Mouse (Mus musculus) yolk sac, embryonic 10.5 days (tissue): ENCODE data around the gene Hes6.

Source experiments
- DNase-seq: peaks from one replicate; pipeline ENCODE4 v3.0.0-alpha.2; 2017; ENCODE audit warnings: low spot score

Hes6 gene

DNA sequence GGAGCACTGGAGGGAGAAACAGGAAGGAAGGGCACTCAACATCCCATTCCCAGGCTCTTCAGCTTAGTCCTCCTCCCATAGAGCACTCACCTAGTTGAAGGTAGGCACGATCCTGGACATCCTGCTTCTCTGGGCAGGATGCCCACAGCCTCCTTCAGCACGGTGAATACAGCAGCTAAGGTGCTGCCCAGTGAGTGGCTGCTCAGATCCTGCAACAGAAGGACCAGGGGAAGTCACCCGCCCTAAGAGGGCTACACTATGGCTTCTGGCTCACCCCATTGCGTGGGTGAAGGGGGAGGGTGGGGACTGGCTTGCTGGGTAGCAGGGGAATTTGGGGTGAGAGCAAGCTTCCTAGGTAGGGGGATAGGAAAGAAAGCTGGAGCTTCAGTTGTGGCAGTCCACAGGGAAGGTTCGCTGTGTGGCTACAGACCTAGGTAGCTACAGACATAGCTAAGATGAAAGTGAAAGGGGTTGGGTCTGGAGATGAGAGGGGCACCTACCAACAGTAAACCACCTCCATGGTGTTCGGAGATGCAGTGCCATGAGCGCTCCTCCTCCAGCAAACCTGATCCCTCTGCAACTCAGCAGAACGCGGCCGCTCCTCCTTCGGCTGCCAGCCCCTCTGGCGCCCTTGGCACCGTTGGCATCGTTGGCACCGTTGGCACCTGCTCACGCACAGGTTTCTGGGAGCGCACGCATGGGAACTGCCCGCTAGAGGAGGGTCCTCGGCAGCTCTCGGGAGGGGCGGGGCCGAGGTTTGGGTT lies 8.2 kb downstream of the Hes6 start:
- no peak for DNase-seq

DNA sequence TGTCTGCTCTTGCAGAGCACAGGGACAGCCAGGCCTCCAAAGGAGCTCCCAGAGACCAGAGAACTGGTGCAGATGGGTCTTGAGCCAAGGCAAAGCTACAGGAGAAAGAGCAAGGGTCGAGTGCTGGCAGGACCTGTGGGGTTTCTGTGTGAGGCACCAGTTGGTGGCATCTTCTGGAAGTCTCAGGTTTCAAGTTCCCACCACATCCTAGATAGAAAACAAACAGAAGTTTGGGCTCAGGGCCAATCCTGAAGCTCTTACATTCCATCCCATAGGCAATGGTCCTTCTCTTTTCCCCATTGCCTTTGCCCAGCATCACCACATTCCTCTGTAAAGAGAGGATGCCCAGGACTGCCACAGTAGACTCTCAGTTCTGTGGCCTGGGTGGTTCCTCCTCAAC lies 8.9 kb downstream of the Hes6 start:
- DNase-seq: no peak

DNA sequence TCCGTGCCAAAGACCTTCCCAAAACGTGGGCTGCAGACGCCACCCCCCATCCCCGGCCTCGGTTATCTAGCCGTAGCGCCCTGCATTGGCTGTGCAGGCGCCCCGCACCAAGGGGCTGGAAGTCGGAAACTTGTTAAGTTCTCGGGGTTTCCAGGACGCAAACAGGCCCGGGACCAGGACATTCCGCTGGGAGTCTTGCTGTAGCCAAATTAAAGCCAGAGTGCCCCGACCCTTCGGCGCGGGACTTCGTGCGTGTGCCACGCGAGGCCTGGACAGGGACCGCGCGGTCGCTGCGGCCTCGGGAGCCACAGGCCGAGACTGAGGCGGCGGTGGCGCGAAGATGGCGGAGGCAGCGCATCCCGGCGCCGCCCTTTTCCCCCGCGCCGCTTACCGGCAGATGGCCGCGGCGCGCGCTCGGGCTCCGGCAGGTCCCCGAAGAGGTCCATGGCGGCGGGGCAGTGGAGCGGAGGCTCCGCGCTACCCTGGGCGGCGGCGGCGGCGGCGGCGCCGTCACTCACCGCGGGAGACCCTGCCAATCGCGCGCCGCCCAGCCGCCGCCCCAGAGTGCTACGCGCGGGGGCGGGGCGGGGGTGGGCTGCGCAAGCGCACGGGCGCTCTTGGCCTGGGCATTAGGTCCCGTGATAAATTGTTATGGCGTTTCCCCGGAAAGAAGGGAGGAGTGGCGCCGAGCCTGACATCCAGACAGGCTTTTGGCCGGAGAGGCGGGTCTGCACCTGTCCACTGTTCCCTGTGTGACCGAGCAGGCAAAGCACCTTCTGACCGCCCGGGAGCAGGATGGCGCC lies 15.4 kb downstream of the Hes6 start, which contains the start of gene Ilkap:
Ilkap (minus strand) TSS at position 556 of the 803 bp plus-strand sequence.
- DNase-seq: peak; percentile 89

DNA sequence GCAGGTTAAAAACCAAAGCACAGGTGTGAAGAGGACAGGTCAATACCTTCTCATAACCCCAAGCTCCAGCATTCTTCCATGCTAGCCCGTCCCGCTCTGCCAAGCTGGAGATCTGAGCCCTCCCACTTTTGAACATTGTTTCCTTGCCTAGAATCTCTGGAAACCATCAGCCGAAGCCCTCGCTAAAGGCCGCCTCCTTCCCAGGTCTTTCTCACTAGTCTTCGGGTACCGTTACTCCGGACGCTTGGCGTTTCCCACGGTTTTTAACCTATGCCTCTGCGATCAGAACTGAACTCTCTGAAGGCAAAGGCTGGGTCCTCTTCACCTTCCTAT lies 15.9 kb downstream of the Hes6 start:
- no peak for DNase-seq

DNA sequence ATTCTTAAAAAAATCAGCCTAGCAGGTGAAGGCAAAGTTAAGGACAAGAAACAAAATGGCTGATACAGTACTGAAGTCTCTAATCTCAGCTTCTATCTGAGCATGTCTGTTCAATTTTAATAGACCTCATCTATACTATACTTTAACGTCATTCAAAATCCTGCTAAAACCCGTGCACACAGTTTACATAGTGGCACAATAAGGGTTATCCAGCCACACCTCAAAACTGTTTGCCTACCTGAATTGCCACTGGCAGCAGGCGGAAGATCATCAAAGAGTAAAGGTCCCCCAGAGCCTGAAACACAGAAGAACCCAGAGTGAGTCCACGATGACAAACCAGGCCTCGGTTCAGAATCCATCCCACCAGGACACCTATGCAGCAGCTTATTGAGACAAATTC lies 23.5 kb downstream of the Hes6 start:
- no peak for DNase-seq

DNA sequence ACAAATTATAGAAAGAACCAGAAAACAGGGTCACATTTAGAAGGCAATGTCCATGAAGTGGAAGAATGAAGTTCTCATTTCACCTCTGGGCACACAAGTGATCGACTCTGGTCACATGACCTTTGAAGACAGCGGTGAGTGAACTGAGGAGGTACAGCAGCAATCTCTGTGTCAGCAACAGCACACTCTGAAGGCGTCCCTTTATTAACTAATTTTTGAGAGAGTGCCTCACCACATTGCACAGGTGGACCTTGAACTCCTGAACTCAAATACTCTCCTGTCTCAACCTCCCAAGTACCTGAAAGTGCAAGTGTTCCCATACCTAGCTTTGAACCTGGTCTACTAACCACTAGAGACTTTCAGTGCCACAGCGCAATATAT lies 32.8 kb downstream of the Hes6 start:
- DNase-seq: no peak

DNA sequence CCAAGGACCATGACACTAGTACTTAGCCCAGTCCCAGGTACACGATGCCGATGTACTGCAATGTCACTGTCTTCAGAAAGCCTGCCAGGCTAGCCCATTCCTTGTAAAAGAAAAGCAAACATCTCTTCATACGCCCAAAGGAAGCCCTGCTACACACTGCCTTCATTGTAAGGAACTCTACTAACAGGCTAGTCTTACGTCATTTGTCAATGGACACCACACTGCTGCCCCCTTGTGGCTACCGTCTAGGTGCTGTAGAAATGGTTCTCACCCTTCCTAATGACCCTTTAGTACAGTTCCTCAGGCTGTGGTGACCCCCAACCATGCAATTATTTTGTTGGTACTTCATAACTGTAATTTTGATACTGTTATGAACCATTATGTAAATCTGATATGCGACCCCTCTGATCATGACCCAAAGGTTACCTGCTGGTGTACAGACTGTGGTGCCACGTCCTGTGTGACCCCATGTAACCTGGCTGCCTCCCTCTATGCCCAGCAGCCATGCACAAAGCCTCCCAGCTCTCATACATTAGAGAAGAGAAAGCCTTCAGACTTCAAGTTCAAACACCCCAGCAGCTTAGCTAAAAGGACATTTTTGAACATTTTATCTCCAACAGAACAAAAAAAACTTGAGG lies 33.3 kb downstream of the Hes6 start:
- peak; percentile 47 for DNase-seq

DNA sequence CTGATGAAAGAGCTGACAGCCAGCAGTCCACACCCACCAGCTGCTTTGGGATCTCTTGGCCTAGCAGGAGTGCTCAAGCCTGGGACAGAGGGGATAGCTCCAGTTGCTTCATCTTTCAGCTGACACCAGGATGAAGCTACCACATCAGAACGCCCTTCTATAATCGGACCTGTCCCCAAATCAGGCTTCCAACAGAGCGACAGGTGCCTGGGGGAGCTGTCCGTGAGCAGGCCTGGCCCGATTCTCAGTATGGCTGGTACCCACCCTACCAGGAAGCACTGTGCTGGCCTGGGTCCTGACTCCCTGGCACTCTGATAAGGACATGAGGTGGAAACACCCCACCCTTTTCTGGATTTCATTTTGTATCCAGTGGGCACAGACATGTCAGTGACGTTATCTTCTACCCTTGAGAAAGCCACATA lies 40.4 kb downstream of the Hes6 start:
- DNase-seq: no peak

DNA sequence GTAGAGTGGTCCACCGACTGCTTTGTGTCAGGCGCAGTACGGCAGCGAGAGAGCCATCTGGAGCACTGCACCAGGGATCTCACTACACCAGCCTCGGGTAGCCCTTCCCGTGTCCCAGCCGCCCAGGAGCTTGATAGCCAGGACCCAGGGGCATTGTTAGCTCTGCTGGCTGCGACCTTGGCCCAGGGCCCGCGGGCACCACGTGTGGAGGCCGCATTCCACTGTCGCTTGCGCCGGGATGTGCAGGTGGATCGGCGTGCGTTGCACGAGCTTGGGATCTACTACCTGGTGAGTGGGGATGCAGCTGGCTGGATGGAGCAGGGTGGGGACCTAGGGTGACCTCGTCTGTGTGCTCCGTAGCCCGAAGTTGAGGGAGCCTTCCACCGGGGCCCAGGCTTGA lies 43.8 kb downstream of the Hes6 start:
- no peak for DNase-seq

DNA sequence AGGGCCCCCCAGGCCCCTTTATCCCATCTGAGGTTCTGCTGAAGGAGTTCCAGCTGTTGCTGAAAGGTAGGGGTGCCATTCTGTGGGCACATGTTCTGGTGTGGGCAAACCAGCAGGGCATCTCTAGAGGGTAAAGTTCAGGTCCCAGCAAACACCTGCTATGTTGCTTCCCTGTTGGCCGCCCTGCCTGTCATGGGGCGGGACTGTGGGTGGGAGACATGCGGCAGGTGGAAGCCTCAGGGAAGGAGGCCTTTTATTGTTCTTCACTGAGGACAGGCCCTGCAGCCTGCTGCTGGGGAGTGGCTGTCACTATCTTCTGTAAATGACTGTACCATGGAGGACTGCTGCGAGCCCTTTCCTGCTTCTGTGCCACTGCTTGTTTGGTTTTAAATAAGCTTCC lies 44.4 kb downstream of the Hes6 start:
- DNase-seq: no peak

DNA sequence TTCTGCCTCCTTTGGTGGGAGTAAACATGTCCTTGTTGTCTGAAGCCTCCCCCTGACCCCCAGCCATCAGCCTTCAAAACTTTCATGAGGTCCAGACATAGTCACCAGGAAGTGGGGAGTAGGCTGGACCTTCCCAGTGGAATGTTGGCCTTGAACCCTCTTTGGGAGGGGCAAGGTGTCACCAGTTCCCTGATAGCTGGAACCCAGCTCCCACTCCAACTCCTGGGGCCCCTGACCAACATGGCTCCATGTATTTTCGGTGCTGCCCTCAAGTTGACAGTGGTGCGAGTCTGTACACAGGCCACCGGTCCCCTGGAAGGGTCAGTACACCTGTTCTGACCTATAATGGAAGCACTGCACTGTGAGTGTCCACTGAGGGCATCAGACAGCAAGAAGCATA lies 46.5 kb downstream of the Hes6 start:
- no peak for DNase-seq

DNA sequence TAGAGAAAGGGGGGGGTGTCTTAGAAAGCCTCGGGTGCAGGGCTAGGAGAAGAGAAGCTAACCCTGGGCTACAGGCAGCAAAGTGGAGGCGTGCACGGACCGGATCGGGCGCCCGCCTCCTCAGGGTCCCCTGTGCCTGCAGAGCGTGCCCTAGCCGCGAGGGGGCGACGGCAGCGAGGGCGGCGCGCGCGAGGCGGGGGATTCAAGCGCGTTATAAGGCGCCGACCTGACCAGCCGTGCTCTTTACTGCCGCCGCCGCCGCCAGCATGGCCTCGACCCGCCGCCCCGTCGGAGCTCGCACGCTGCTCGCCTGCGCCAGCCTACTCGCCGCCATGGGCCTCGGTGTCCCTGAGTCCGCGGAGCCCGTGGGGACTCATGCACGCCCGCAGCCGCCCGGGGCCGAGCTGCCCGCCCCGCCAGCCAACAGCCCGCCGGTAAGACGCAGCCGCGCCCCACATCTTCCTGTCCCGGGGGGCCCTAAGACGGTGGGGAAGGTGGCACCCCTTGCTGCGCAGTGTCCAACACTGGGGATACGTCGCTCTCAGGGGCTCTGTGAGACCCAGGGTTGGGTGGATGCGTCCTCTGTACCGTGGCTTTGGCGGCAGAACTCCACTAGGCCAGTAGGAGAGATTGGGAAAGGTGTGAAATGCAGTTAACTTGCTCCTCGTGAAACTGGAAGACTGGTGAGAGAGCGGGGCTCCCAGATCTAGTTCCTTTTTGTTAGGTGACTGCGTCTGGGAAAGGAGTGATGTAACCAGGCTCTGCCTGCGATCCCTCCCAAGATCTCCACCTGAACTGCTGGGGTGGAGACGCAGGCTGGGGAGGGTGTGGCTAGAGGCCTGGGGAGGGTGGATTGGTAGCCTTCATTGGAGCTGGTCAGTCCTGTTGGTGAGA lies 47.4 kb downstream of the Hes6 start, which contains the start of gene Erfe:
Erfe (plus strand) TSS at position 216 of the 894 bp plus-strand sequence.
- peak; percentile 60 for DNase-seq

DNA sequence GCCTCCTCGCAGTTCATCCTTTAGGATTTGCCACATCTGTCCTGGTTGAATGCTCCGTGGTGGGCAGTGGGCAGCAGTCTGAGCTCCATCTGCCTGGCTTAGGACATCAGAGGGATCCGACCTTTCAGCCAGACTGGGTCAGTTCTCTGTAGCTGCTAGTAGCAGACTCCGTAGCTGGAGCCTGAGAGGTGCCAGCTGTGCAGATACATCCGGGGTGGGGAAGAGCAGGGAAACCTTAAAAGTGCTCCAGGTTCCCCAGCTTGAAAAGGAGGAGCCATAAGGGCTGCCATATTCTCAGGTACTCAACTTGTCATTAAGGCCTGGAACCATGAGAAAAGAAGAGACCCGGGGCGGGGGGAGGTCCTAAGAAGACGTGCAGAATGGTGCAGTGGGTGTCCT lies 48.0 kb downstream of the Hes6 start:
- no peak for DNase-seq

DNA sequence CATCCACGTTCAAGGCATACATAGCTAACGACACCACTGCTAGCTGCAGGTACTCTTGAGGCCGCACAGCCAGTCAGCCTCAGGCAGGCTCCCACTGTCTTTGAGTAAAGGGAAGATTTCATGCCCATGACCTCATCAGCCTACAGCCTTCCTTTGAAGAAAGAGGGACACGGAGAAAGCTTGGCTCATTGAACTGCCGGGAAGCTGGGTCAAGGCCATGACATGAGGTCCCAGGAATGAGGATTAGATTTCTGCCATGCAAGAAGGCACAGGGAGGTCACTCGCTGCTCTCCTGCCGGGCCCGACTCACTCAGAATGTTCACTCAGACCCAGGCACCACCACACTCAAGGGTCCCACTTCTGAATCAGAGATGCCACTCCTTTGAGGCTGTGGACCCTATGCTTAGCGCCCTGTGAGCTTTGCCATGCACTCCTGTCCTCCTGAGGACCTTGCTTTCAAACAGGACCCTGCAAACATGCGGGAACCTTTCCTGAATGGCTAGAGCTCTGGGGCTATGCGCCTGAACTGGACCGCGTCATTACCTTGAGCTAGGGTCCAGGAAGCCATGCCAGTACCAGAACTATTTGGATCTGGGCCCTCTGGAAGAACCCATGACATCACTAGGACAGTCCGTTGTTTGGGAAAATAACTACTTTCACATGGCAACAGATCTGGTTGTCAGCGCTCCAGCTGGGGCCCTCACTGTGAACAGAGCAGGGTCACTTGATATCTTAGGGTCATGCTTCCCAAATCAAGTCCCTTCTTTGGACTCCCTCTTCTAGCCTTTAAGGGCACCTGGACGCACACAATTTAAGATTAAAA lies 48.8 kb downstream of the Hes6 start:
- no peak for DNase-seq

DNA sequence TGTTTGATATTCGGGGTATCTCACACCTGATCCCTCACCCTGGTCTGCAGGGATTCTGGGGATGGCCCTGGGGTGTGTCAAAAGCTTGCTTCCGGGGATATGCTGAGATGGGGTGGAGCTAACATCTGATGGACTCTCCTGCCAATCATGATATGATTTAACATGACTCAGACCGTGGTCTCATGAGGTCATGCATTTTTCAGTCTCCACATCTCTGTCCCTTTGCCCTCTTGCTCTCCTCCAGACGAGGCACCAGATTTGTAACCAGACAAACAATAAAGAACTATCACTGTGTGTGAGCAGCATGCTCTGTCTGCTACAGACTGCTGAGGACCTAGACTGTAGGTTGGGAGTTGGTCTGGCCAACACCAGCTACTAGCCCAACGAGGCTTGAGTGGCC lies 51.7 kb downstream of the Hes6 start:
- DNase-seq: no peak
